Mouse (Mus musculus) WW6 (cell line): Measurements from ENCODE around the gene Tmem246.
"Not testable (repeated sequence)": the region's sequence is repeated elsewhere in the genome, so short reads cannot be mapped to it uniquely, and the experiment has no call there.

ENCODE experiments used
- DNase-seq: peaks from one replicate; pipeline ENCODE4 v3.0.0-alpha.2; 2013; ENCODE audit warnings: low read depth, low spot score

Gene Tmem246

GRCm38 (mm10) chr4:49597183-49598100 lies at the start of gene Tmem246:
Gene Tmem246, minus strand, starts transcription at chr4:49597876.
- peak; percentile 24 for DNase-seq

- DNase-seq, result no peak
These were observed 42.2 kb upstream of the Tmem246 start for GRCm38 (mm10) chr4:49639913-49640312.

GRCm38 (mm10) chr4:49637821-49638220 lies 40.1 kb upstream of the Tmem246 start:
- no peak for DNase-seq

GRCm38 (mm10) chr4:49632139-49632481 lies 34.4 kb upstream of the Tmem246 start:
- DNase-seq, result no peak

- peak; percentile 81 for DNase-seq
These were observed 33.9 kb upstream of the Tmem246 start, which contains the start of gene Rnf20 for GRCm38 (mm10) chr4:49631319-49632138. Gene Rnf20, plus strand, starts transcription at chr4:49632006.

- no peak for DNase-seq
These were observed 31.3 kb upstream of the Tmem246 start for GRCm38 (mm10) chr4:49628941-49629340.

GRCm38 (mm10) chr4:49626973-49627372 lies 29.3 kb upstream of the Tmem246 start:
- peak; percentile 36 for DNase-seq

- not testable (repeated sequence) for DNase-seq
These were observed 27.3 kb upstream of the Tmem246 start for GRCm38 (mm10) chr4:49624969-49625368.

- no peak for DNase-seq
These were observed 26.2 kb upstream of the Tmem246 start for GRCm38 (mm10) chr4:49623916-49624315.

GRCm38 (mm10) chr4:49622272-49622671 lies 24.6 kb upstream of the Tmem246 start:
- DNase-seq, result no peak

GRCm38 (mm10) chr4:49619861-49620260 lies 22.2 kb upstream of the Tmem246 start:
- not testable (repeated sequence) for DNase-seq

- no peak for DNase-seq
These were observed 19.2 kb upstream of the Tmem246 start for GRCm38 (mm10) chr4:49616924-49617323.

- DNase-seq, result no peak
These were observed 7.8 kb upstream of the Tmem246 start for GRCm38 (mm10) chr4:49605459-49605858.

- DNase-seq, result no peak
These were observed 6.9 kb upstream of the Tmem246 start for GRCm38 (mm10) chr4:49604616-49605015.

- DNase-seq, result no peak
These were observed 6.4 kb upstream of the Tmem246 start for GRCm38 (mm10) chr4:49604016-49604546.

GRCm38 (mm10) chr4:49603161-49603560 lies 5.5 kb upstream of the Tmem246 start:
- no peak for DNase-seq

- no peak for DNase-seq
These were observed 862 bp downstream of the Tmem246 start for GRCm38 (mm10) chr4:49596846-49597182.

- DNase-seq, result no peak
These were observed 7.5 kb downstream of the Tmem246 start for GRCm38 (mm10) chr4:49590152-49590551.

- DNase-seq, result no peak
These were observed 10.9 kb downstream of the Tmem246 start for GRCm38 (mm10) chr4:49586811-49587210.

- no peak for DNase-seq
These were observed 12.1 kb downstream of the Tmem246 start for GRCm38 (mm10) chr4:49585524-49586101.

GRCm38 (mm10) chr4:49583965-49584831 lies 13.5 kb downstream of the Tmem246 start:
- no peak for DNase-seq
